Mouse (Mus musculus) cerebellum, adult 11-12 months (tissue): ENCODE measurements around the gene Gm20920.
"Not testable (repeated sequence)": the region's sequence is repeated elsewhere in the genome, so short reads cannot be mapped to it uniquely, and the experiment has no call there.

Experiments
- DNase-seq: peaks from one replicate; pipeline ENCODE4 v3.0.0; 2022

Gm20920 gene

GRCm38 (mm10) chrY:51851820-51852219 lies at the start of gene Gm20920:
Gm20920 (plus strand) TSS chrY:51852120.
- not testable (repeated sequence) for DNase-seq
